Mouse (Mus musculus): ENCODE data around the gene Gm36210. TPM values are rescaled to one million over a fixed set of nuclear protein-coding genes. Genes with fewer than 3 reads are reported as not detected.
A peak's percentile ranks its signal among the peaks of the same experiment; 100 is the strongest.

Gm36210 gene
- polyA plus RNA-seq, 1 experiment from 2014 or later, result not detected

- peaks cover 29% of the 10 kb centered on the region for H3K4me1 ChIP-seq (replicated peaks)
Measured at GRCm38 (mm10) chr7:4922508-4922907, 16.2 kb upstream of the Gm36210 start.

GRCm38 (mm10) chr7:4921824-4922482 is 15.6 kb upstream of the Gm36210 start, which contains the start of gene Nat14:
Gene Nat14 (plus strand): TSS chr7:4922028.
- Histone ChIP-seq H3K27me3 (peaks cover 56% of the 10 kb centered on the region), H3K27ac (replicated peaks) (no peak within 1 kb of the TSS), H3K4me1 (replicated peaks) (peaks cover 33% of the 10 kb centered on the region), H3K9ac (no peak within 1 kb of the TSS), H3K36me3 (replicated peaks) (peaks cover 36% of the 10 kb centered on the region), H3K9me3 (replicated peaks) (no peaks in the 10 kb centered on the region), H3K4me3 (replicated peaks) (no peak within 1 kb of the TSS), H3K4me2 (peak within 1 kb of the TSS; percentile 43)
- 24% methylated on average over 8 of the region's 8 CpGs for WGBS (ENCODE audit: insufficient replicate concordance)
- ATAC-seq (ENCODE audit: insufficient read depth), result no peak

More at GRCm38 (mm10) chr7:4922508-4922907, 16.2 kb upstream of the Gm36210 start:
- Histone ChIP-seq H3K27me3 (peaks cover 61% of the 10 kb centered on the region), H3K27ac (replicated peaks) (no peak overlapping the region), H3K9ac (no peak overlapping the region), H3K4me3 (replicated peaks) (no peak overlapping the region), H3K4me2 (peak overlapping the region; percentile 43), H3K9me3 (replicated peaks) (no peaks in the 10 kb centered on the region), H3K36me3 (replicated peaks) (peaks cover 33% of the 10 kb centered on the region)
- 2% methylated on average over 14 of the region's 14 CpGs for WGBS (ENCODE audit: insufficient replicate concordance)
- no peak for ATAC-seq (ENCODE audit: insufficient read depth)

- peaks cover 49% of the 10 kb centered on the region for H3K27me3 ChIP-seq
- peaks cover 36% of the 10 kb centered on the region for H3K36me3 ChIP-seq (replicated peaks)
- H3K4me1 ChIP-seq (replicated peaks), result peaks cover 40% of the 10 kb centered on the region
- H3K27ac ChIP-seq (replicated peaks), result no peak overlapping the region
- H3K4me2 ChIP-seq, result peak overlapping the region; percentile 10; the same call in 1 of the 2 replicates
- WGBS (ENCODE audit: insufficient replicate concordance), result 31% methylated on average over 23 of the region's 23 CpGs
- no peak for ATAC-seq (ENCODE audit: insufficient read depth)
- no peaks in the 10 kb centered on the region for H3K9me3 ChIP-seq (replicated peaks)
- no peak overlapping the region for H3K9ac ChIP-seq
- H3K4me3 ChIP-seq (replicated peaks), result no peak overlapping the region
Measured at GRCm38 (mm10) chr7:4920976-4921823, 14.9 kb upstream of the Gm36210 start.

- Histone ChIP-seq H3K27me3 (peaks cover 42% of the 10 kb centered on the region), H3K4me3 (replicated peaks) (no peak overlapping the region), H3K4me1 (replicated peaks) (peaks cover 47% of the 10 kb centered on the region), H3K27ac (replicated peaks) (no peak overlapping the region), H3K36me3 (replicated peaks) (peaks cover 36% of the 10 kb centered on the region), H3K4me2 (no peak overlapping the region), H3K9me3 (replicated peaks) (no peaks in the 10 kb centered on the region), H3K9ac (no peak overlapping the region)
- no peak for ATAC-seq (ENCODE audit: insufficient read depth)
- WGBS (ENCODE audit: insufficient replicate concordance), result 88% methylated on average over 19 of the region's 19 CpGs
Measured at GRCm38 (mm10) chr7:4920496-4920895, 14.2 kb upstream of the Gm36210 start.

GRCm38 (mm10) chr7:4919971-4920370 is 13.7 kb upstream of the Gm36210 start:
- H3K36me3 ChIP-seq (replicated peaks), result peaks cover 36% of the 10 kb centered on the region
- no peak overlapping the region for H3K4me3 ChIP-seq (replicated peaks)
- H3K9me3 ChIP-seq (replicated peaks), result no peaks in the 10 kb centered on the region
- no peak for ATAC-seq (ENCODE audit: insufficient read depth)
- H3K27ac ChIP-seq (replicated peaks), result no peak overlapping the region
- WGBS (ENCODE audit: insufficient replicate concordance), result 84% methylated on average over 21 of the region's 21 CpGs
- peaks cover 48% of the 10 kb centered on the region for H3K4me1 ChIP-seq (replicated peaks)
- H3K9ac ChIP-seq, result no peak overlapping the region
- no peak overlapping the region for H3K4me2 ChIP-seq
- peaks cover 37% of the 10 kb centered on the region for H3K27me3 ChIP-seq

GRCm38 (mm10) chr7:4919096-4919495 is 12.8 kb upstream of the Gm36210 start:
- H3K27ac ChIP-seq (replicated peaks), result no peak overlapping the region
- no peaks in the 10 kb centered on the region for H3K9me3 ChIP-seq (replicated peaks)
- H3K4me1 ChIP-seq (replicated peaks), result peaks cover 54% of the 10 kb centered on the region
- no peak overlapping the region for H3K4me2 ChIP-seq
- H3K9ac ChIP-seq, result no peak overlapping the region
- 86% methylated on average over 21 of the region's 21 CpGs for WGBS (ENCODE audit: insufficient replicate concordance)
- no peak overlapping the region for H3K4me3 ChIP-seq (replicated peaks)
- peaks cover 28% of the 10 kb centered on the region for H3K27me3 ChIP-seq
- H3K36me3 ChIP-seq (replicated peaks), result peaks cover 36% of the 10 kb centered on the region
- no peak for ATAC-seq (ENCODE audit: insufficient read depth)

GRCm38 (mm10) chr7:4918681-4919080 is 12.4 kb upstream of the Gm36210 start:
- WGBS (ENCODE audit: insufficient replicate concordance), result 87% methylated on average over 15 of the region's 15 CpGs
- peaks cover 50% of the 10 kb centered on the region for H3K4me1 ChIP-seq (replicated peaks)
- peaks cover 24% of the 10 kb centered on the region for H3K27me3 ChIP-seq
- H3K36me3 ChIP-seq (replicated peaks), result peaks cover 36% of the 10 kb centered on the region
- no peak for ATAC-seq (ENCODE audit: insufficient read depth)
- no peak overlapping the region for H3K4me3 ChIP-seq (replicated peaks)
- H3K4me2 ChIP-seq, result no peak overlapping the region
- H3K27ac ChIP-seq (replicated peaks), result no peak overlapping the region
- no peak overlapping the region for H3K9ac ChIP-seq
- H3K9me3 ChIP-seq (replicated peaks), result no peaks in the 10 kb centered on the region

- H3K9ac ChIP-seq, result no peak overlapping the region
- no peaks in the 10 kb centered on the region for H3K9me3 ChIP-seq (replicated peaks)
- no peak for ATAC-seq (ENCODE audit: insufficient read depth)
- H3K4me2 ChIP-seq, result no peak overlapping the region
- H3K4me1 ChIP-seq (replicated peaks), result peaks cover 39% of the 10 kb centered on the region
- WGBS (ENCODE audit: insufficient replicate concordance), result 71% methylated on average over 2 of the region's 2 CpGs
- peaks cover 12% of the 10 kb centered on the region for H3K27me3 ChIP-seq
- H3K36me3 ChIP-seq (replicated peaks), result peaks cover 36% of the 10 kb centered on the region
- H3K4me3 ChIP-seq (replicated peaks), result no peak overlapping the region
- no peak overlapping the region for H3K27ac ChIP-seq (replicated peaks)
Measured at GRCm38 (mm10) chr7:4917494-4917893, 11.2 kb upstream of the Gm36210 start.

- Histone ChIP-seq H3K27ac (replicated peaks) (peak overlapping the region; percentile 94), H3K9me3 (replicated peaks) (no peaks in the 10 kb centered on the region)
- 22% methylated on average over 14 of the region's 14 CpGs for WGBS (ENCODE audit: insufficient replicate concordance)
Measured at GRCm38 (mm10) chr7:4915669-4916416, 9.5 kb upstream of the Gm36210 start.

GRCm38 (mm10) chr7:4915007-4915665 is 8.8 kb upstream of the Gm36210 start, which contains the start of gene Zfp628:
Gene Zfp628 (plus strand): TSS chr7:4915217.
- H3K9me3 ChIP-seq (replicated peaks), result no peaks in the 10 kb centered on the region

More at GRCm38 (mm10) chr7:4915669-4916416, 9.5 kb upstream of the Gm36210 start:
- H3K4me3 ChIP-seq (replicated peaks), result peak overlapping the region; percentile 92
- ATAC-seq (ENCODE audit: insufficient read depth), result peak; percentile 53
- H3K36me3 ChIP-seq (replicated peaks), result peaks cover 35% of the 10 kb centered on the region
- H3K9ac ChIP-seq, result peak overlapping the region; percentile 93
- peaks cover 28% of the 10 kb centered on the region for H3K4me1 ChIP-seq (replicated peaks)
- no peaks in the 10 kb centered on the region for H3K27me3 ChIP-seq
- peak overlapping the region; percentile 72 for H3K4me2 ChIP-seq

More at GRCm38 (mm10) chr7:4915007-4915665, 8.8 kb upstream of the Gm36210 start, which contains the start of gene Zfp628:
- WGBS (ENCODE audit: insufficient replicate concordance), result under 1% methylated on average over 56 of the region's 56 CpGs
- Histone ChIP-seq H3K4me1 (replicated peaks) (peaks cover 26% of the 10 kb centered on the region), H3K4me3 (replicated peaks) (peak within 1 kb of the TSS; percentile 92), H3K27ac (replicated peaks) (peak within 1 kb of the TSS; percentile 94), H3K4me2 (peak within 1 kb of the TSS; percentile 72), H3K9ac (peak within 1 kb of the TSS; percentile 93), H3K27me3 (peaks cover 6% of the 10 kb centered on the region; the same call in 1 of the 2 replicates), H3K36me3 (replicated peaks) (peaks cover 27% of the 10 kb centered on the region)
- ATAC-seq (ENCODE audit: insufficient read depth), result peak; percentile 88
